Mouse (Mus musculus) c-Kit-negative CD71-positive TER-119-positive erythroid progenitor cells, embryonic 14.5 days (primary cell): ENCODE data around the gene Mdm2.

Experiments
- DNase-seq: peaks from one replicate; pipeline ENCODE4 v3.0.0-alpha.2; 2013; ENCODE audit warnings: low read depth, low spot score

The Mdm2 gene

GRCm38 (mm10) chr10:117642491-117643262 lies 67.9 kb downstream of the Mdm2 start:
- no peak for DNase-seq

DNA sequence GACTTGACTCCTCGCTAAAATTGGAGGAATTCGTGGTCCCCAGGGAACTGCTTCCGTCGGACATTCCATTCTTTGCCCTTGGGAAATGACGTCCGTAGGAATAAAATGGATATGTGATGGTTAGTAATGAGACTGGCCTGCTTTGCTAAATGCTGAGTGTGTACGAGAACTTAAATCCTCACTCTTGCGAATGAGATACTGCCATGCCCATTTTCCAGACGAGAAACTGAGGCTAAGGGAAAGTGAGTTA lies 68.4 kb downstream of the Mdm2 start:
- no peak for DNase-seq

DNA sequence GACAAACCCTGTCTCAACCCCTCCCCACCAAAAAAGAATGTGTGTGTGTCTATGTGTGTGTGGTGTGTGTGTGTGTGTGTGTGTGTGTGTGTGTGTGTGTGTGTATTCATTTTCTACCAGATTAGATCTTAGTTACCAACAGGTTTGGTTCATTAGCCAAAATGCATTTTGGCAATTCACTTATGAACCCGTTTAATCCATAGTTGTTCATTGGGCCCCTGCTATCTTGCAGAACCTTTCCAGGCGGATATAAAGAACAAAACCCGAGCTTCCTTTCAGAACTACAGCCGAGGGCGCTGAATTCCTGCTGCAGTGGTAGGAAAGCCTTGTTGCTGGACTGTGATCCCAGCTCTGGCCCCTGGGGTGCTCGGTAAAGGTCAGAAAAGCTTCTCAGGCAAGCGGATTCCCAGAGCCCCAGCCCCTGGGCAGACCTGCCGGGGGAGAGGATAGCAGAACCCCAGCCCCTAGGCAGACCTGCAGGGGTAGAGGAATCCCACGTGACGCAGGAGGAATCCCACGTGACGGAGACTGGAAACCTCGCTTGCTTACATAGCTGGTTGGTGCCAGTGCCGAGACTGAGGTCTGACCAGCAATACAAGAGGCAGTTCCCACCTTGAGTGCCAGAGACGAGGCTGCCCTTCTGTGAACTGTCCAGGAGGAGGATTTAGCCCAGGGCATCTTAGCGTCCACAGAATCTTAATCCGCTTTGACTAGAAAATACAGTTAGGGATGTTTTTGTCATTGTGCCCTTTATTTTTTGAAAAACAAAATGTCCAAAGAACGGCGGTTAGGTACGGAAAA lies 69.0 kb downstream of the Mdm2 start:
- no peak for DNase-seq

DNA sequence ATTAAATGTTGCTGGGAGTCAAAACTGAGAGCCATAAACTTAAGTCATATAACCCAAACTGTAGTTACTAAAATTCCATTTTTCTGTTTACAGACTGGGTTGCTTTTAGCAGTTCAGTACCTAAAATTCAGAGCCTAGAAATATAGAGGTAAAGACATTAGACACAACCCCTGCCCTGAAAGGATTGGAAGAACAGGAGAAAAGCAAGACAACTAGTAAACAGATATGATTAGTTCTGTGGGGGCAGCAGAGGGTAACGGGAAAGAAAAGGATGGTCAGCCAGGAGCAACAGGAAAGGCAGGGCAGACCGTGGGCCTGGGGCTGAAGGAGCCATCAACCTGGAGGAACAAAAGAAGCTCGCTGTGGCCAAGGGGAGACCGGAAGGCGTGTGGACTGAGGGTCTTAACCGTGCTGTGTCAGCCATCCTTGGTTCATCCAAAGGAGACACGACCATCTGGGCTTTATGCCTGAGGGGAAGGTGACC lies 69.9 kb downstream of the Mdm2 start:
- DNase-seq, result no peak

- DNase-seq, result no peak
Observed at GRCm38 (mm10) chr10:117639899-117640594, 70.5 kb downstream of the Mdm2 start.

GRCm38 (mm10) chr10:117639221-117639599 lies 71.3 kb downstream of the Mdm2 start:
- no peak for DNase-seq
